Mouse (Mus musculus) heart, embryonic 12.5 days (tissue): ENCODE measurements around the gene Aars2. TPM values are rescaled to one million over a fixed set of nuclear protein-coding genes. Genes with fewer than 3 reads are reported as not detected.
A peak's percentile ranks its signal among the peaks of the same experiment; 100 is the strongest.

Source experiments
- ATAC-seq: fragments of 200-750 bp; cut with Nextera tagmentation; 2 replicates; pipeline ENCODE4 v1.8.0; 2017; ENCODE audit warnings: moderate TSS enrichment, moderate library complexity; ENCODE audit not compliant: insufficient number of reproducible peaks, low FRiP score
- H3K27ac ChIP-seq: fragments of 300-500 bp; sonication (generic); 2 replicates; pipeline ENCODE4 v1.5.1; 2016; ENCODE audit warnings: mild to moderate bottlenecking, moderate library complexity; ENCODE audit not compliant: poor library complexity, severe bottlenecking
- H3K27me3 ChIP-seq: fragments of 300-500 bp; sonication (generic); replicated peaks from 2 replicates; pipeline ENCODE4 v1.6.1; 2016; ENCODE audit warnings: mild to moderate bottlenecking, moderate library complexity
- H3K36me3 ChIP-seq: fragments of 300-500 bp; sonication (generic); 2 replicates; pipeline ENCODE4 v1.6.1; 2016; ENCODE audit warnings: mild to moderate bottlenecking, moderate library complexity
- H3K4me1 ChIP-seq: fragments of 300-500 bp; sonication (generic); replicated peaks from 2 replicates; pipeline ENCODE4 v1.6.1; 2016; ENCODE audit warnings: mild to moderate bottlenecking
- H3K4me2 ChIP-seq: fragments of 300-500 bp; sonication (generic); 2 replicates; pipeline ENCODE4 v1.6.1; 2016; ENCODE audit warnings: mild to moderate bottlenecking, moderate library complexity
- H3K4me3 ChIP-seq: fragments of 300-500 bp; sonication (generic); 2 replicates; pipeline ENCODE4 v1.5.1; 2016; ENCODE audit warnings: mild to moderate bottlenecking
- H3K9ac ChIP-seq: fragments of 300-500 bp; sonication (generic); 2 replicates; pipeline ENCODE4 v1.6.1; 2016; ENCODE audit warnings: mild to moderate bottlenecking, moderate library complexity
- H3K9me3 ChIP-seq: fragments of 300-500 bp; sonication (generic); replicated peaks from 2 replicates; pipeline ENCODE4 v1.6.1; 2016; ENCODE audit warnings: mild to moderate bottlenecking, moderate library complexity
- WGBS: fragments of 180-500 bp; shearing (Covaris S2); methylation state at CpG from one replicate; pipeline ENCODE4 v1.1.7; 2016; 5-methylcytosine and 5-hydroxymethylcytosine counted together
- polyA plus RNA-seq: library from polyadenylated mRNA; unstranded; fragments of >200 nt; fragmentation: Nextera tagmentation; extraction: Ambion mirVana; gene quantifications from 2 replicates; pipeline ENCODE4 v1.2.1, GENCODE M21; 2016

The Aars2 gene
- polyA plus RNA-seq, 1 experiment from 2014 or later, result 25.3 TPM

GRCm38 (mm10) chr17:45559732-45560525 is 53.3 kb downstream of the Aars2 start:
- 80% methylated on average over 15 of the region's 15 CpGs for WGBS
- no peak overlapping the region for H3K4me3 ChIP-seq
- peaks cover 25% of the 10 kb centered on the region for H3K27me3 ChIP-seq
- H3K9me3 ChIP-seq, result no peaks in the 10 kb centered on the region
- peaks cover 28% of the 10 kb centered on the region for H3K4me1 ChIP-seq
- H3K4me2 ChIP-seq, result no peak overlapping the region
- ATAC-seq, result no peak
- H3K36me3 ChIP-seq, result 0 out of 2 replicates have a peak, but pooled peaks cover 5% of the 10 kb centered on the region
- no peak overlapping the region for H3K27ac ChIP-seq
- H3K9ac ChIP-seq, result no peak overlapping the region

- H3K9me3 ChIP-seq, result no peaks in the 10 kb centered on the region
- peaks cover 8% of the 10 kb centered on the region for H3K27me3 ChIP-seq
- WGBS, result 74% methylated on average over 12 of the region's 12 CpGs
- no peak overlapping the region for H3K9ac ChIP-seq
- peaks cover 31% of the 10 kb centered on the region for H3K4me1 ChIP-seq
- H3K27ac ChIP-seq, result no peak overlapping the region
- H3K4me3 ChIP-seq, result no peak overlapping the region
- no peak overlapping the region for H3K4me2 ChIP-seq
- peaks cover 33% of the 10 kb centered on the region for H3K36me3 ChIP-seq
- ATAC-seq, result no peak
Measured at GRCm38 (mm10) chr17:45563216-45563615, 56.6 kb downstream of the Aars2 start.

GRCm38 (mm10) chr17:45563655-45564530 is 57.3 kb downstream of the Aars2 start, which contains the start of gene Slc35b2:
TSS of gene Slc35b2 (plus strand) at chr17:45563874.
- under 1% methylated on average over 53 of the region's 61 CpGs for WGBS
- peaks cover 36% of the 10 kb centered on the region for H3K4me1 ChIP-seq
- H3K27me3 ChIP-seq, result peaks cover 2% of the 10 kb centered on the region; the same call in 1 of the 2 replicates
- ATAC-seq, result peak; percentile 86
- no peaks in the 10 kb centered on the region for H3K9me3 ChIP-seq
- H3K4me2 ChIP-seq, result peak within 1 kb of the TSS; percentile 94
- H3K4me3 ChIP-seq, result peak within 1 kb of the TSS; percentile 88
- H3K27ac ChIP-seq, result peak within 1 kb of the TSS; percentile 84
- peak within 1 kb of the TSS; percentile 95 for H3K9ac ChIP-seq
- peaks cover 40% of the 10 kb centered on the region for H3K36me3 ChIP-seq

- peaks cover 41% of the 10 kb centered on the region for H3K4me1 ChIP-seq
- WGBS, result 12% methylated on average over 18 of the region's 18 CpGs
- peak overlapping the region; percentile 88 for H3K4me3 ChIP-seq
- peak overlapping the region; percentile 84 for H3K27ac ChIP-seq
- H3K27me3 ChIP-seq, result no peaks in the 10 kb centered on the region
- no peak; the same call in 1 of the 2 replicates for ATAC-seq
- H3K9ac ChIP-seq, result peak overlapping the region; percentile 95
- peak overlapping the region; percentile 94 for H3K4me2 ChIP-seq
- peaks cover 47% of the 10 kb centered on the region for H3K36me3 ChIP-seq
- no peaks in the 10 kb centered on the region for H3K9me3 ChIP-seq
Measured at GRCm38 (mm10) chr17:45564531-45565084, 58.0 kb downstream of the Aars2 start.

- Histone ChIP-seq H3K27ac (no peak overlapping the region), H3K9me3 (no peaks in the 10 kb centered on the region), H3K9ac (peak overlapping the region; percentile 95), H3K4me3 (peak overlapping the region; percentile 88), H3K4me2 (peak overlapping the region; percentile 94), H3K27me3 (no peaks in the 10 kb centered on the region), H3K36me3 (peaks cover 51% of the 10 kb centered on the region), H3K4me1 (peaks cover 46% of the 10 kb centered on the region)
- ATAC-seq, result no peak
- 94% methylated on average over 11 of the region's 11 CpGs for WGBS
Measured at GRCm38 (mm10) chr17:45565103-45565502, 58.5 kb downstream of the Aars2 start.

- Histone ChIP-seq H3K27me3 (no peaks in the 10 kb centered on the region), H3K9me3 (no peaks in the 10 kb centered on the region), H3K9ac (no peak overlapping the region), H3K4me2 (no peak overlapping the region), H3K4me1 (peaks cover 55% of the 10 kb centered on the region), H3K4me3 (no peak overlapping the region), H3K27ac (no peak overlapping the region), H3K36me3 (peaks cover 56% of the 10 kb centered on the region)
- 68% methylated on average over 1 of the region's 1 CpGs for WGBS
- ATAC-seq, result no peak
Measured at GRCm38 (mm10) chr17:45566031-45566359, 59.4 kb downstream of the Aars2 start.

- Histone ChIP-seq H3K4me3 (no peak overlapping the region), H3K4me2 (no peak overlapping the region), H3K27me3 (no peaks in the 10 kb centered on the region), H3K27ac (peak overlapping the region; percentile 41; the same call in 1 of the 2 replicates), H3K4me1 (peaks cover 60% of the 10 kb centered on the region), H3K9me3 (no peaks in the 10 kb centered on the region), H3K36me3 (peaks cover 62% of the 10 kb centered on the region), H3K9ac (0 out of 2 replicates have a peak overlapping the region, but pooled peaks have one; percentile 8)
- 68% methylated on average over 18 of the region's 18 CpGs for whole genome bisulfite sequencing
- ATAC-seq, result no peak
Measured at GRCm38 (mm10) chr17:45566360-45567161, 59.9 kb downstream of the Aars2 start.

- no peak for ATAC-seq
- Histone ChIP-seq H3K36me3 (peaks cover 64% of the 10 kb centered on the region), H3K4me1 (peaks cover 62% of the 10 kb centered on the region), H3K4me2 (no peak overlapping the region), H3K27me3 (no peaks in the 10 kb centered on the region), H3K27ac (peak overlapping the region; percentile 41; the same call in 1 of the 2 replicates), H3K9ac (0 out of 2 replicates have a peak overlapping the region, but pooled peaks have one; percentile 8), H3K9me3 (no peaks in the 10 kb centered on the region), H3K4me3 (no peak overlapping the region)
- WGBS, result 27% methylated on average over 4 of the region's 4 CpGs
Measured at GRCm38 (mm10) chr17:45567162-45567601, 60.5 kb downstream of the Aars2 start.

- Histone ChIP-seq H3K4me3 (no peak overlapping the region), H3K4me2 (no peak overlapping the region), H3K9me3 (no peaks in the 10 kb centered on the region), H3K27me3 (no peaks in the 10 kb centered on the region), H3K9ac (peak overlapping the region; percentile 29; the same call in 1 of the 2 replicates), H3K4me1 (peaks cover 62% of the 10 kb centered on the region), H3K36me3 (peaks cover 64% of the 10 kb centered on the region), H3K27ac (peak overlapping the region; percentile 41; the same call in 1 of the 2 replicates)
- 87% methylated on average over 12 of the region's 12 CpGs for WGBS
- ATAC-seq, result no peak
Measured at GRCm38 (mm10) chr17:45568990-45569389, 62.3 kb downstream of the Aars2 start.

- Histone ChIP-seq H3K9me3 (no peaks in the 10 kb centered on the region), H3K4me1 (peaks cover 64% of the 10 kb centered on the region), H3K36me3 (peaks cover 64% of the 10 kb centered on the region), H3K27ac (no peak overlapping the region), H3K27me3 (no peaks in the 10 kb centered on the region), H3K4me2 (no peak overlapping the region), H3K9ac (no peak overlapping the region), H3K4me3 (no peak overlapping the region)
- 87% methylated on average over 4 of the region's 4 CpGs for WGBS
- no peak for ATAC-seq
Measured at GRCm38 (mm10) chr17:45569999-45570398, 63.4 kb downstream of the Aars2 start.
